Mouse (Mus musculus) cerebellum, adult 2 months (tissue): ENCODE results near the gene Alkbh6. TPM values are rescaled to one million over a fixed set of nuclear protein-coding genes. Genes with fewer than 3 reads are reported as not detected.
A peak's percentile ranks its signal among the peaks of the same experiment; 100 is the strongest.

Source experiments
- DNase-seq, 2 experiments: peaks; one replicate each; pipeline ENCODE4 v3.0.0; 2021
- H3K27ac ChIP-seq: fragments of 200-500 bp; 2 replicates; pipeline ENCODE4 v1.5.1; 2012; ENCODE audit warnings: low read length, control low read depth, inconsistent platforms; ENCODE audit not compliant: insufficient read depth
- H3K27me3 ChIP-seq: fragments of 200-500 bp; 2 replicates; pipeline ENCODE4 v1.6.1; 2012; ENCODE audit warnings: inconsistent platforms, mild to moderate bottlenecking, low read length, moderate library complexity; ENCODE audit not compliant: control insufficient read depth, insufficient read depth
- H3K4me1 ChIP-seq: fragments of 200-500 bp; 2 replicates; pipeline ENCODE4 v1.6.1; 2011; ENCODE audit warnings: low read length; ENCODE audit not compliant: control insufficient read depth, insufficient read depth
- H3K4me3 ChIP-seq: fragments of 200-500 bp; replicated peaks from 2 replicates; pipeline ENCODE3; 2011; ENCODE audit warnings: mild to moderate bottlenecking, low read depth, low read length, control low read depth; ENCODE audit not compliant: insufficient read depth
- CTCF ChIP-seq: fragments of 200-500 bp; IDR thresholded peaks from 2 replicates; pipeline ENCODE4 v1.5.1; 2011; ENCODE audit warnings: low read depth, mild to moderate bottlenecking, control low read depth, low read length, moderate library complexity, borderline replicate concordance; ENCODE audit not compliant: insufficient read depth
- POLR2A ChIP-seq: fragments of 200-500 bp; IDR thresholded peaks from 2 replicates; pipeline ENCODE4 v1.6.1; 2011; ENCODE audit warnings: low read length, control low read depth, borderline replicate concordance; ENCODE audit not compliant: insufficient read depth
- WGBS: fragments of 180-500 bp; shearing (Covaris S2); methylation state at CpG from one replicate; pipeline ENCODE4 v1.1.7; 2018; 5-methylcytosine and 5-hydroxymethylcytosine counted together
- polyA plus RNA-seq: library from polyadenylated mRNA; depleted of rRNA; stranded (reverse); fragments of >200 nt; gene quantifications from 2 replicates; pipeline ENCODE4 v1.2.3, GENCODE M21; 2012

Alkbh6 gene
- polyA plus RNA-seq, 1 experiment = 197 TPM

- 87% methylated on average over 16 of the region's 16 CpGs for WGBS
Measured at GRCm38 (mm10) chr7:30297266-30297665, 11.3 kb upstream of the Alkbh6 start.

GRCm38 (mm10) chr7:30300914-30301313 is 7.6 kb upstream of the Alkbh6 start:
- Histone ChIP-seq H3K27me3 (no peaks in the 10 kb centered on the region), H3K4me3 (no peak overlapping the region), H3K4me1 (peaks cover 15% of the 10 kb centered on the region), H3K27ac (no peak overlapping the region)
- WGBS = 41% methylated on average over 3 of the region's 3 CpGs
- no peak for TF ChIP-seq POLR2A
- peak; percentile 78 for TF ChIP-seq CTCF
- DNase-seq = no peak

More at GRCm38 (mm10) chr7:30297266-30297665, 11.3 kb upstream of the Alkbh6 start:
- Histone ChIP-seq H3K27me3 (no peaks in the 10 kb centered on the region), H3K27ac (no peak overlapping the region), H3K4me1 (peaks cover 30% of the 10 kb centered on the region), H3K4me3 (no peak overlapping the region)
- DNase-seq = peak in 1 of 2 experiments; percentile 42
- no peak for TF ChIP-seq POLR2A
- no peak for TF ChIP-seq CTCF

- 88% methylated on average over 16 of the region's 16 CpGs for WGBS
- H3K27ac ChIP-seq = no peak overlapping the region
Measured at GRCm38 (mm10) chr7:30306083-30306779, 2.3 kb upstream of the Alkbh6 start.

DNA sequence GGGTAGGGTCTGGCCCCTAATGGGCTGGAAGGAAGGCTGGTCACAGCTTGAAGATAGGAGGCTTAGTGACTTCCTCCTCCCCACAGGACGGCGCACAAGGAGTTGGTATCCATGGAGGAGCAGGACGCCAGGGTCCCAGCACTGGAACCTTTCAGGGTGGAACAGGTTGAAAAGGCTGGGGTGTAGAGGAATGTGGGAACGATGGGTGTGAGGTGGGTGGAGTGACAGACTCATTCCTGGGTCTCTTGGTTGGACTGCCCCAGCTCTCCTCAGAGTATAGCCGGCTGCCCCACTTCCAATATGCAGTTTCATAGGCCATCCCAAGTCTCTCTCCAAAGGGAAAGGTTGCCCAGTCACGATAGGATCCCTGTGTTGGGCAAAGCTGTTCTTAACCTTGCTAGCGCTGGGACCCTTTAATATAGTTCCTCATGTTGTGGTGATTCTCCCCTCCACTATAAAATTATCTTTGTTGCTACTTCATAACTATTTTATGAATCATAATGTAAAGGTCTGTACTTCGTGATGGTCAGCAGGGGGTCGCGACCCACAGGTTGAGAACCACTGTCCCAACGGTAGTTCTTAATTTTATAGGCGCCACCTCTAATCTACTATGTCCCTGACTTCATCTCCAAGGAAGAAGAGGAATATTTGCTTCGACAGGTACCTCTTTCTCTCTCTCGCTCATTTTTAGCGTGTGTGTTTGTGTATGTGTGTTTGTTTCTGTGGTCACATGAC is 1.0 kb downstream of the Alkbh6 start:
- Histone ChIP-seq H3K27ac (no peak overlapping the region), H3K4me1 (peaks cover 11% of the 10 kb centered on the region), H3K27me3 (no peaks in the 10 kb centered on the region), H3K4me3 (peak overlapping the region; percentile 80)
- 56% methylated on average over 15 of the region's 15 CpGs for WGBS
- TF ChIP-seq POLR2A = no peak
- no peak for TF ChIP-seq CTCF
- DNase-seq = no peak

More at GRCm38 (mm10) chr7:30306083-30306779, 2.3 kb upstream of the Alkbh6 start:
- no peak for DNase-seq
- Histone ChIP-seq H3K27me3 (no peaks in the 10 kb centered on the region), H3K4me3 (no peak overlapping the region), H3K4me1 (peaks cover 4% of the 10 kb centered on the region; the same call in 1 of the 2 replicates)
- TF ChIP-seq POLR2A (no peak), CTCF (peak; percentile 48; the same call in 1 of the 2 replicates)

GRCm38 (mm10) chr7:30310136-30310535 is 1.6 kb downstream of the Alkbh6 start:
- H3K27me3 ChIP-seq = no peaks in the 10 kb centered on the region
- DNase-seq = no peak
- H3K4me1 ChIP-seq = peaks cover 17% of the 10 kb centered on the region
- no peak overlapping the region for H3K27ac ChIP-seq
- H3K4me3 ChIP-seq = no peak overlapping the region
- TF ChIP-seq POLR2A = no peak
- no peak for TF ChIP-seq CTCF
- WGBS = 78% methylated on average over 12 of the region's 12 CpGs

DNA sequence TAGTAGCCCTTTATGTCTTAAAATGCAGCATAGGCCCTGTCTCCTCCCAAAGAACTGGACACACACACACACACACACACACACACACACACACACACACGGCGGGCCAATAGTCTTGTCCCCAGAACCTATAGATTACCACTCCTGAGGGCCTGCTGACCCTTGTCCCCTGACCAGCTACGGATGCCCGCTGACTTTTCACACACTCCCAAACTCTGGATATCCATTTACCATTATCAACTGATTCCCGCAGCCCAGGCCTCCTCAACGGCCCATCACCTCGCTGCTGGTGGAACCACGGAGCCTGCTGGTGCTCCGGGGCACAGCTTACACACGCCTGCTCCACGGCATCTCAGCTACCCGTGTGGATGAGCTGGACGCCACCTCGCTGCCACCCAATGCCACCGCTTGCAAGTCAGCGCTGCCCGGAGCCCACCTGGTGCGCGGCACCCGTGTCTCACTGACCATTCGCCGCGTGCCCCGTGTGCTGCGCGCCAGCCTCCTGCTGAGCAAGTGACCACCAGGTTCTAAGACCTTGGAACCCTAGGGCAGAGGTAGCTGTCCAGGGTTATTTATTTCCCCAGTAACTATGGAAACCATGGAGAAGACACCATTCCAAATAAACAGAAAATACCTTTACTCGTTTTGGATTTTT is 5.3 kb downstream of the Alkbh6 start:
- TF ChIP-seq POLR2A = no peak
- no peak for TF ChIP-seq CTCF
- no peaks in the 10 kb centered on the region for H3K27me3 ChIP-seq
- no peak for DNase-seq
- no peak overlapping the region for H3K27ac ChIP-seq
- no peak overlapping the region for H3K4me3 ChIP-seq
- WGBS = 56% methylated on average over 27 of the region's 27 CpGs
- peaks cover 25% of the 10 kb centered on the region for H3K4me1 ChIP-seq

- Histone ChIP-seq H3K4me1 (peaks cover 30% of the 10 kb centered on the region), H3K27me3 (no peaks in the 10 kb centered on the region), H3K27ac (peak within 1 kb of the TSS; percentile 60; the same call in 1 of the 2 replicates), H3K4me3 (peak within 1 kb of the TSS; percentile 24)
- WGBS = 7% methylated on average over 9 of the region's 9 CpGs
- DNase-seq = peak; percentile 51 to 54
- TF ChIP-seq POLR2A (no peak), CTCF (no peak)
Measured at GRCm38 (mm10) chr7:30314721-30315155, 6.2 kb downstream of the Alkbh6 start, which contains the start of gene Syne4. Gene Syne4, plus strand, starts transcription at chr7:30314807.
